Mouse (Mus musculus): Measurements from ENCODE around the gene Itpk1. TPM values are rescaled to one million over a fixed set of nuclear protein-coding genes. Genes with fewer than 3 reads are reported as not detected.

The Itpk1 gene
- polyA plus RNA-seq, 1 experiment: 4.5 TPM

- TF ChIP-seq USF1 (IDR thresholded peaks at IDR 0.05; ENCODE audit: low read depth) (no peak), MYOD1 (IDR thresholded peaks at IDR 0.05; ENCODE audit: control insufficient read depth, insufficient read length, low read depth) (no peak), MAX (IDR thresholded peaks at IDR 0.05) (no peak)
- no peaks in the 10 kb centered on the region for H3K27me3 ChIP-seq (ENCODE audit: control insufficient read depth, insufficient read depth, insufficient read length)
- H3K4me3 ChIP-seq (ENCODE audit: insufficient read depth, poor library complexity, severe bottlenecking): no peak overlapping the region
- H3ac ChIP-seq (ENCODE audit: control insufficient read depth, insufficient read length, low read depth): no peak overlapping the region
- H3K79me2 ChIP-seq (ENCODE audit: control insufficient read depth, insufficient read depth): no peaks in the 10 kb centered on the region
- H3K36me3 ChIP-seq (ENCODE audit: control insufficient read depth, insufficient read depth): no peaks in the 10 kb centered on the region
- H3K79me3 ChIP-seq (ENCODE audit: low read depth): no peaks in the 10 kb centered on the region
These were observed 77.2 kb downstream of the Itpk1 start for GRCm38 (mm10) chr12:102627545-102627944.

- Histone ChIP-seq H3K79me3 (ENCODE audit: low read depth) (no peaks in the 10 kb centered on the region), H3K36me3 (ENCODE audit: control insufficient read depth, insufficient read depth) (no peaks in the 10 kb centered on the region)
These were observed 77.9 kb downstream of the Itpk1 start for GRCm38 (mm10) chr12:102626841-102627240.

GRCm38 (mm10) chr12:102625717-102626116 lies 79.0 kb downstream of the Itpk1 start:
- H3ac ChIP-seq (ENCODE audit: control insufficient read depth, insufficient read length, low read depth): no peak overlapping the region
- H3K36me3 ChIP-seq (ENCODE audit: control insufficient read depth, insufficient read depth): no peaks in the 10 kb centered on the region
- no peaks in the 10 kb centered on the region for H3K79me2 ChIP-seq (ENCODE audit: control insufficient read depth, insufficient read depth)
- TF ChIP-seq MYOD1 (IDR thresholded peaks at IDR 0.05; ENCODE audit: control insufficient read depth, insufficient read length, low read depth) (no peak), CEBPB (IDR thresholded peaks at IDR 0.05; ENCODE audit: low read depth) (no peak), MYOG (IDR thresholded peaks at IDR 0.05; ENCODE audit: control insufficient read depth, extremely low read depth, insufficient read length) (no peak), MAX (IDR thresholded peaks at IDR 0.05) (no peak), CTCF (IDR thresholded peaks at IDR 0.05; ENCODE audit: control insufficient read depth, insufficient read depth, insufficient read length) (no peak), USF1 (IDR thresholded peaks at IDR 0.05; ENCODE audit: low read depth) (no peak), FOSL1 (IDR thresholded peaks at IDR 0.05; ENCODE audit: insufficient read depth, low read length, poor library complexity, severe bottlenecking) (no peak)
- H3K27me3 ChIP-seq (ENCODE audit: control insufficient read depth, insufficient read depth, insufficient read length): no peaks in the 10 kb centered on the region
- no peaks in the 10 kb centered on the region for H3K79me3 ChIP-seq (ENCODE audit: low read depth)
- H3K4me3 ChIP-seq (ENCODE audit: insufficient read depth, poor library complexity, severe bottlenecking): no peak overlapping the region

More at GRCm38 (mm10) chr12:102626841-102627240, 77.9 kb downstream of the Itpk1 start:
- TF ChIP-seq MAX (IDR thresholded peaks at IDR 0.05): no peak
- TF ChIP-seq CEBPB (IDR thresholded peaks at IDR 0.05; ENCODE audit: low read depth): no peak
- no peak for TF ChIP-seq MYOD1 (IDR thresholded peaks at IDR 0.05; ENCODE audit: control insufficient read depth, insufficient read length, low read depth)
- no peak for TF ChIP-seq FOSL1 (IDR thresholded peaks at IDR 0.05; ENCODE audit: insufficient read depth, low read length, poor library complexity, severe bottlenecking)
- no peak for TF ChIP-seq USF1 (IDR thresholded peaks at IDR 0.05; ENCODE audit: low read depth)
- TF ChIP-seq MYOG (IDR thresholded peaks at IDR 0.05; ENCODE audit: control insufficient read depth, extremely low read depth, insufficient read length): no peak
- no peak for TF ChIP-seq CTCF (IDR thresholded peaks at IDR 0.05; ENCODE audit: control insufficient read depth, insufficient read depth, insufficient read length)
- Histone ChIP-seq H3K4me3 (ENCODE audit: insufficient read depth, poor library complexity, severe bottlenecking) (no peak overlapping the region), H3K79me2 (ENCODE audit: control insufficient read depth, insufficient read depth) (no peaks in the 10 kb centered on the region), H3K27me3 (ENCODE audit: control insufficient read depth, insufficient read depth, insufficient read length) (no peaks in the 10 kb centered on the region), H3ac (ENCODE audit: control insufficient read depth, insufficient read length, low read depth) (no peak overlapping the region)

DNA sequence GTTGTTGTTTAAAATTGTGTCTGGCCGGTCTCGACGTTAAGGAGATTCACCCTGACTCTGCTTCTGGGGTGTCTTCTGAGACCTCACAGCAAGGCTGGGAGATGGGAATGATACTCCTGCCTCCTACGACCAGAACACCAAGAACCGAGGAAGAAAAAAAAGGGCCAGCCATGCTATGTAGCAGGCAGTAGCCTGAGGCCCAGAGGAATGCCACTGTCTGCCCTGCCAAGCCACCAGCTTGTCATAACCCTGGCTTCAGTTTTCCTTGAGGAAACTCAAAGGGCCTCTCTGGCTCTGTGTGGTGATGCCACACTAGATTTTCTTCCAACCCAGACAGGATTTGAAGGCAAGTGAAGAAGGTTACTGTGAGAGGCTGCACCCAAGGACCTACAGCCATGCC lies 79.6 kb downstream of the Itpk1 start:
- H3K36me3 ChIP-seq (ENCODE audit: control insufficient read depth, insufficient read depth): no peaks in the 10 kb centered on the region
- H3ac ChIP-seq (ENCODE audit: control insufficient read depth, insufficient read length, low read depth): no peak overlapping the region
- no peak overlapping the region for H3K4me3 ChIP-seq (ENCODE audit: insufficient read depth, poor library complexity, severe bottlenecking)
- no peaks in the 10 kb centered on the region for H3K79me3 ChIP-seq (ENCODE audit: low read depth)
- H3K79me2 ChIP-seq (ENCODE audit: control insufficient read depth, insufficient read depth): no peaks in the 10 kb centered on the region
- H3K27me3 ChIP-seq (ENCODE audit: control insufficient read depth, insufficient read depth, insufficient read length): no peaks in the 10 kb centered on the region
- TF ChIP-seq MAX (IDR thresholded peaks at IDR 0.05) (no peak), USF1 (IDR thresholded peaks at IDR 0.05; ENCODE audit: low read depth) (no peak), FOSL1 (IDR thresholded peaks at IDR 0.05; ENCODE audit: insufficient read depth, low read length, poor library complexity, severe bottlenecking) (no peak), MYOG (IDR thresholded peaks at IDR 0.05; ENCODE audit: control insufficient read depth, extremely low read depth, insufficient read length) (no peak), CEBPB (IDR thresholded peaks at IDR 0.05; ENCODE audit: low read depth) (no peak), CTCF (IDR thresholded peaks at IDR 0.05; ENCODE audit: control insufficient read depth, insufficient read depth, insufficient read length) (no peak), MYOD1 (IDR thresholded peaks at IDR 0.05; ENCODE audit: control insufficient read depth, insufficient read length, low read depth) (no peak)

DNA sequence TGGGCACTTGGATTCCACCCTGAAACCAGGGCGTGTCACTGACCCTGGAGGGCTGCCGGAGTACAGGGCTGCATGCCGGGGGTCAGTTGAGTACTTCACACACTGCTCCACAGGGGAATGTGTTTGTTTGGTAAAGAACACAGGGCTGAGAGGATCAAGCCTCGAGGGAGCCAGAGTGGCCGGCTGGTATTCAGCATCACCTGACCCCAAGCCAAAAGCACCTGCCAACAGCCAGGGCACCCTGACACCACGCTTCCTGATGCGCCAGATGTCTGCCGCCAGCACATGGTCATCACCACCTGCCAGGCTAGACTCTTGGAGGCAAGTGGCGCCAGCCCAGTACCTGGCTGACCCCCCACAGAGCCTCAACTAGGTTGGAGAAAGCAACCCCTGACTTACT lies 80.9 kb downstream of the Itpk1 start:
- Histone ChIP-seq H3K79me3 (ENCODE audit: low read depth) (no peaks in the 10 kb centered on the region), H3K4me3 (ENCODE audit: insufficient read depth, poor library complexity, severe bottlenecking) (no peak overlapping the region), H3K27me3 (ENCODE audit: control insufficient read depth, insufficient read depth, insufficient read length) (no peaks in the 10 kb centered on the region), H3ac (ENCODE audit: control insufficient read depth, insufficient read length, low read depth) (no peak overlapping the region), H3K36me3 (ENCODE audit: control insufficient read depth, insufficient read depth) (no peaks in the 10 kb centered on the region), H3K79me2 (ENCODE audit: control insufficient read depth, insufficient read depth) (no peaks in the 10 kb centered on the region)
- TF ChIP-seq CTCF (IDR thresholded peaks at IDR 0.05; ENCODE audit: control insufficient read depth, insufficient read depth, insufficient read length) (no peak), CEBPB (IDR thresholded peaks at IDR 0.05; ENCODE audit: low read depth) (no peak), MYOD1 (IDR thresholded peaks at IDR 0.05; ENCODE audit: control insufficient read depth, insufficient read length, low read depth) (no peak), FOSL1 (IDR thresholded peaks at IDR 0.05; ENCODE audit: insufficient read depth, low read length, poor library complexity, severe bottlenecking) (no peak), MAX (IDR thresholded peaks at IDR 0.05) (no peak), MYOG (IDR thresholded peaks at IDR 0.05; ENCODE audit: control insufficient read depth, extremely low read depth, insufficient read length) (no peak), USF1 (IDR thresholded peaks at IDR 0.05; ENCODE audit: low read depth) (no peak)

GRCm38 (mm10) chr12:102622302-102622842 lies 82.4 kb downstream of the Itpk1 start:
- no peak overlapping the region for H3K4me3 ChIP-seq (ENCODE audit: insufficient read depth, poor library complexity, severe bottlenecking)
- H3K79me2 ChIP-seq (ENCODE audit: control insufficient read depth, insufficient read depth): no peaks in the 10 kb centered on the region
- H3ac ChIP-seq (ENCODE audit: control insufficient read depth, insufficient read length, low read depth): no peak overlapping the region
- TF ChIP-seq FOSL1 (IDR thresholded peaks at IDR 0.05; ENCODE audit: insufficient read depth, low read length, poor library complexity, severe bottlenecking): no peak
- no peaks in the 10 kb centered on the region for H3K27me3 ChIP-seq (ENCODE audit: control insufficient read depth, insufficient read depth, insufficient read length)
- no peaks in the 10 kb centered on the region for H3K79me3 ChIP-seq (ENCODE audit: low read depth)
- H3K36me3 ChIP-seq (ENCODE audit: control insufficient read depth, insufficient read depth): no peaks in the 10 kb centered on the region

Data from C2C12 (cell line).